Mouse (Mus musculus): ENCODE results near the gene Ifitm5.

GRCm38 (mm10) chr7:140939669-140940171 lies 10.4 kb downstream of the Ifitm5 start:
- TF ChIP-seq CTCF (IDR thresholded peaks at IDR 0.05; ENCODE audit: borderline replicate concordance, control insufficient read depth, extremely low read depth, insufficient read depth, low read length, poor library complexity) (no peak), POLR2A (IDR thresholded peaks at IDR 0.05; ENCODE audit: control insufficient read depth, extremely low read depth, insufficient read depth, low read length, poor library complexity) (no peak)
